Mouse (Mus musculus) left cerebral cortex, adult 8-10 months (tissue): ENCODE data around the gene Cd72. TPM values are rescaled to one million over a fixed set of nuclear protein-coding genes. Genes with fewer than 3 reads are reported as not detected.
A peak's percentile ranks its signal among the peaks of the same experiment; 100 is the strongest.

Source experiments
- DNase-seq, 2 experiments: peaks; one replicate each; pipeline ENCODE4 v3.0.0; 2022; ENCODE audit warnings: low spot score in 2 of 2
- total RNA-seq, 4 experiments: library from RNA; stranded (reverse); gene quantifications; 2 replicates each; pipeline ENCODE4 v1.2.4; 2022

The Cd72 gene
- total RNA-seq, 4 experiments from 2014 or later, result 0.38 to 2.9 (median 1.6) TPM

GRCm38 (mm10) chr4:43406162-43406971 is 48.1 kb downstream of the Cd72 start:
- peak; percentile 56 to 67 for DNase-seq

DNA sequence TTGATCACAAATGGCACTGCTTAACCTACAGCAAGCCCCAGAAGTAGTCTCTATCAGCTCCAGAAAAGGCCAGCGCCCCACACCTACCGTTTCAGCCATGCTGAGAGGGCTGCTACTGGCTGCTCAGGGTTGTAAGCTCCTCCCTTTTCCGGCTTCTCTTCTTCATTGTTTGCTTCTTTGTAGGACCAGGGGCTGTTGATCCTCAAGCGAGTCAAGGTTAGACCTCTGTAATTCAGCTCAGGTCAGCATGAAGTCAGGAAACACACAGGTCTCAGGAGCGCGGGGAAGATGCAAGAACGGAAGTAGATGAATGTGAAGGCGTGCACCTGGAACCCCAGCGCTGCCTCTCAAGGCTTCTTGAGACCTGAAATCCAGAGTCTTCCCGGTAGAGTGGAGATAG is 49.7 kb downstream of the Cd72 start:
- no peak for DNase-seq

GRCm38 (mm10) chr4:43402212-43402611 is 52.2 kb downstream of the Cd72 start:
- DNase-seq, result no peak

DNA sequence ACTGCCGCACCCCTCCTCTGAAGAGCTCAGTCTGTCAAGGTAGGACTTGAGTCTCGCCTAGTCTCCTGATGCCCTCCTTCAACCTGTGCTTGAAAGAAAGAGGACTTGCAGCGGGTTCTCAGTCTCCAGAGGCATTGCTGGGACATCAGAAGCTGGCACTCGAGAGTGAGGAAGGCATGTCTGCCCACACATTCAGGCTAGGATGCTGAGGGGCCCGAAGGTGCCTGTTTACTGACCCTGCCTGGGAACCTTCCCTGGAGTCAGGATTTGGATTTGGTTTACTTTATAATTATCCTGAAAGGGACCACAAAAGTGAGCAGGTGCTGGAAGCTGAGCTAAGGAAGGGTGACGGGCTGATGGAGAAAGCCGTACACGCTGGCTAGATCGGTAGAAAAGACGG is 52.9 kb downstream of the Cd72 start:
- no peak for DNase-seq

DNA sequence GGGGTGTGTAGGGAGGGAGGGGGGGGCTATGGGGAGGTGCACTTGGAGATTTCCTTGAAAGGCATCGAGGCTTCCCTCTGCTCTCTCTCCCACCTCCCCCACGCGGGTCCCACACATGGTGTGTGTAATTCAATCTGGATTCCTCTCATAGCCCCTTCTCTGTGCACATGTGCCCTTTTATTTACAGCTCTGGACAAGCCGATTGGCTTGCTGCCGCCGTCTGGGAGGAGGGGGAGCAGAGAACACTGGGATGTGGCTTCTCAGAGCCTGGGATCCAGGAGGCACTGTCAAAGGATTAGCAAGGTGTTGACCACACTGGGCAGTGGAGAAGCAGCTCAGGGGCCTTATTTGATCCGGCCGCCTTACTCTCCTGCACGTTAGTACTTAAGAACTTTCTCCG is 53.5 kb downstream of the Cd72 start:
- no peak for DNase-seq

DNA sequence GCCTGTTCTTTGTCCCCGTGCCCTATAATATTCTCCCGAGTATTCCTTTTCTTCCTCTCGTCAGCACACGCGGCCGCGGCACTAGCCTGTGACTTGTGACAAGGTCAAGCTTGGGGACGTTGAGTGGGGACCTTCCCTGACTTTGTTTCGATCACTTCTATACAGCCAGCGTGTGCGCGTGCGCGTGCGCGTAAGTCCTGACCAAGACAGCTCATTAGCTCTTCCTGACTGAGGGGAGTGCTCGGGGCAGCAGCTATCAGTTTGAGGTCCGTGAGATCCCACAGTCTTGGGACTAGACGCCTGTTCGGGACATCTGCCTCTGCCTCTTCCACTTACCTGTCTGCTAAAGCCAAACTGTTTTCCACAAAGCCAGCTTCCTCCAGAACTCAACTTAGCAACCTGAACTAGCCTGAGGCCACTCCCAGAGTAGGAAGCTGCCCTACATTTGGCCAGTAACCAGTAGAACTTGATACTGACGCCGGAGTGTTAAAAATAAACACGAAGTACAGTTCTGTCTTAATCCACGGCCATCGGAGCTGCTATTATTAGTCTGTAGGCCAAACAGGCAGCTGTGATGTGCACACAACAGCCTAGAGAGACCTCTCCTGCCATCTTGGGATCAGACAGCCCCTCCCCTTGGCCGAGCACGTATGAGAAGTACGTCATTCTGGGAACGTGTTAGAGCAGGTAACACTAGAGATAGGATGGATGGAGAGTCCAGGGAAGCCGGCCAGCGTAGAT is 54.9 kb downstream of the Cd72 start:
- no peak for DNase-seq

GRCm38 (mm10) chr4:43398829-43399331 is 55.5 kb downstream of the Cd72 start:
- peak in 1 of 2 experiments; percentile 60 for DNase-seq

DNA sequence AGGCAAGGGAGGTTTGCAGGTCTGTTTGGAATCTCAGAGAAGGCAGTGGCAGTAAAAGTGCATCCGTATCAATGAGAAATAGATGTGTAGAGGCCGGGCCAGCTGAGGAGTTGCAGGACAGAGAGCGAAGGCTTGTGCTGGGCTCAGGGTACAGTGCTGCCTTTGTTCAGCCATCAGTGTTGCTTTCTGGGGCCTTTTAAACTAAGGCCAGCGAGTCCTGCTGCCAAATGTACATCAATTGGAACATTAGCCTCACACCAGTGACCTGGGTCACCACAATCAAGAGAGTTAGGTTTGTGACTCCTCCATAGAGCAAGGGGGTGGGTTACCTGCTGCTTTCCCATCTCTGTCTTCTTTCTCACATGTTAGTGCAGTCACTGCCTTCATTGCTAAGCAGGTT is 56.4 kb downstream of the Cd72 start:
- DNase-seq, result no peak

Other genes starting within 250 kb of the Cd72 start
- gene Atp8b5, start 187.5 kb downstream of the Cd72 start, total RNA-seq, result under 1 TPM; 0.09 to 0.46 (median 0.25) TPM
- 100 to 1,000 TPM; 116 to 144 (median 123) TPM for gene Rusc2, start 72.6 kb downstream of the Cd72 start, total RNA-seq
- gene Fam166b, start 25.5 kb downstream of the Cd72 start, total RNA-seq, result 1 to 10 TPM; 1.3 to 1.9 (median 1.4) TPM
- gene Tesk1, start 12.7 kb downstream of the Cd72 start, total RNA-seq, result 10 to 100 TPM; 91.7 to 98.0 (median 95.6) TPM
- gene Sit1, start 29.1 kb upstream of the Cd72 start, total RNA-seq, result under 1 TPM in 1 of 4 experiments, not detected in 3; 0.46 TPM
- gene Ccdc107, start 38.3 kb upstream of the Cd72 start, total RNA-seq, result 10 to 100 TPM; 26.5 to 37.8 (median 30.1) TPM
- 1 to 10 TPM; 1.2 to 2.2 (median 1.6) TPM for gene Arhgef39, start 45.1 kb upstream of the Cd72 start, total RNA-seq
- gene Car9, start 52.3 kb upstream of the Cd72 start, total RNA-seq, result 1 to 10 TPM; 2.1 to 5.1 (median 2.8) TPM
- 10 to 100 TPM; 11.7 to 14.4 (median 13.8) TPM for gene Tpm2, start 69.1 kb upstream of the Cd72 start, total RNA-seq
- 10 to 100 TPM; 68.2 to 77.9 (median 73.6) TPM for gene Creb3, start 107.7 kb upstream of the Cd72 start, total RNA-seq
- gene Tln1, start 108.1 kb upstream of the Cd72 start, total RNA-seq, result 10 to 100 TPM; 38.8 to 55.7 (median 46.1) TPM
- gene Rgp1, start 124.1 kb upstream of the Cd72 start, total RNA-seq, result 10 to 100 TPM; 47.0 to 60.5 (median 49.8) TPM
- gene Gba2, start 124.2 kb upstream of the Cd72 start, total RNA-seq, result 10 to 100 TPM; 62.1 to 69.7 (median 65.6) TPM
- 1 to 10 TPM in 1 of 4 experiments, not detected in 3; 1.1 TPM for gene Msmp, start 129.9 kb upstream of the Cd72 start, total RNA-seq
- gene Npr2, start 177.3 kb upstream of the Cd72 start, total RNA-seq, result 10 to 100 TPM; 42.5 to 60.2 (median 56.9) TPM
- gene Spag8, start 199.0 kb upstream of the Cd72 start, total RNA-seq, result 1 to 10 TPM; 1.3 to 1.6 (median 1.5) TPM
- gene Hint2, start 201.8 kb upstream of the Cd72 start, total RNA-seq, result 10 to 100 TPM; 29.6 to 46.8 (median 41.6) TPM
- gene Tmem8b, start 214.3 kb upstream of the Cd72 start, total RNA-seq, result 10 to 100 TPM; 56.5 to 59.6 (median 57.4) TPM
- 1 to 10 TPM; 1.2 to 2.0 (median 1.6) TPM for gene Fam221b, start 214.5 kb upstream of the Cd72 start, total RNA-seq
- not detected for gene Olfr70, start 246.2 kb upstream of the Cd72 start, total RNA-seq